Mouse (Mus musculus): Measurements from ENCODE around the gene Ddo. TPM values are rescaled to one million over a fixed set of nuclear protein-coding genes. Genes with fewer than 3 reads are reported as not detected.

The Ddo gene
- polyA plus RNA-seq, 1 experiment from 2014 or later = 0.18 TPM

DNA sequence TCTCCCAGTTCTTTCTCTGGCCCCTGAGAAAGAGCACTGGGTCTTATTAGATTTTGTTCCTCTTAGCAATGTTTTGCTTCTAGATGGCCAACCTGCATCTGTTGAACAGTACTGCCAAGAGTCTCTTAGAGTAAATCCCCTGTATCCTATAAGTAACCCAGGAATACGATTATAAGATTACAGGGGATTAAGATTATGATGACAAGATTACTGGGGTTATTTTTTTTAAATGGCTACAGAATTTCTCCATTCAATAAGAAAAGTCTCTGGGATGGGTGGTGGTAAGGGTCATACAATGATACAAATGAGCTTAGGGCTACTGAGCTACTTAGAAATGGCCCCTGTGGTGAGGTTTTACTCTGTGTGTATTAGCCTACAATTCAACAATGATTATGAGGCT lies 15.5 kb downstream of the Ddo start:
- Histone ChIP-seq H3K27ac (ENCODE audit: low read depth, low read length) (no peak overlapping the region), H3K9ac (ENCODE audit: low read length) (no peak overlapping the region), H3K27me3 (ENCODE audit: control insufficient read depth, insufficient read depth, low read length) (no peaks in the 10 kb centered on the region), H3K4me1 (ENCODE audit: control insufficient read depth, insufficient read depth, low read length) (no peaks in the 10 kb centered on the region), H3K4me2 (no peak overlapping the region), H3K4me3 (ENCODE audit: low read depth, low read length) (no peak overlapping the region), H3K9me3 (ENCODE audit: control insufficient read depth, low read length) (peaks cover 4% of the 10 kb centered on the region), H3K36me3 (ENCODE audit: control insufficient read depth, insufficient read depth, low read length) (no peaks in the 10 kb centered on the region)
- DNase-seq (ENCODE audit: low spot score, missing footprints) = no peak
- no peak for ATAC-seq (ENCODE audit: low FRiP score)
- WGBS = 66% methylated on average over 1 of the region's 1 CpGs

DNA sequence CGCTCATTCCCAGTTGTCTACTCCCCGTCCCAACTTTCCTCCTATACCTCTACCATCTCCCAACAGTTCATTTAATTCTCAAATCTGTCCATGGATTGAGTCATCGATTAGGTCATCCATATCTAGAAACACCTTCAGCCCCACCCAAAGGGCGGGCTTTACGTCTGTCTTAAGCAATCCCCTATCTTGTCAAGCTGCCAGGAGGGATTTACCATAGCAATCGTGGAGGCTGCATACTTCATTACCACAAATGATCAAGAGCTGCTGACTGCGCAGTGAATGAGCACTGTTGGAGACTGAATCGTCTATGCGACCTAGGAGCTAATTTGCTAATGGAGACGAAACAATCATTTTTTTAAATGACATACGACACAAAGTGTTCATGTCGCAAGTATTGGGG lies 19.0 kb downstream of the Ddo start:
- H3K9ac ChIP-seq (ENCODE audit: low read length) = no peak overlapping the region
- H3K9me3 ChIP-seq (ENCODE audit: control insufficient read depth, low read length) = peaks cover 4% of the 10 kb centered on the region
- H3K27ac ChIP-seq (ENCODE audit: low read depth, low read length) = no peak overlapping the region
- H3K4me1 ChIP-seq (ENCODE audit: control insufficient read depth, insufficient read depth, low read length) = no peaks in the 10 kb centered on the region
- no peak for DNase-seq (ENCODE audit: low spot score, missing footprints)
- no peak overlapping the region for H3K4me2 ChIP-seq
- 88% methylated on average over 12 of the region's 12 CpGs for WGBS
- no peaks in the 10 kb centered on the region for H3K36me3 ChIP-seq (ENCODE audit: control insufficient read depth, insufficient read depth, low read length)
- no peaks in the 10 kb centered on the region for H3K27me3 ChIP-seq (ENCODE audit: control insufficient read depth, insufficient read depth, low read length)
- H3K4me3 ChIP-seq (ENCODE audit: low read depth, low read length) = no peak overlapping the region
- no peak for ATAC-seq (ENCODE audit: low FRiP score)

DNA sequence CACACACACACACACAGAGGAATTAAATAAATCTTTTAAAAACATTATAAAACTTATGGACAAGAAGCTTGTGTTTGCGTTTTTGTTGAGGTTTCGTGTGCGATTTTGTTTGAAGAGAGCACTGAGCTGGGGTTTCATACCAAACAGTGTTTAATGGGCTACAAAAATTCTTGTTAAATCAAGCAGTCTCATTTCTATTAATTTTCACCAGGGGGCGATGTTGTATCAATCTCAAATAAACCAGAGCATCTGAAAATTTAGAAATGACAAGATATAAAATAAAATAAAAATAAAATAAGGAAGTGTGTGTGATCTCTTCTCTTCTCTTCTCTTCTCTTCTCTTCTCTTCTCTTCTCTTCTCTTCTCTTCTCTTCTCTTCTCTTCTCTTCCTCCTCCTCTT lies 19.8 kb downstream of the Ddo start:
- peaks cover 4% of the 10 kb centered on the region for H3K9me3 ChIP-seq (ENCODE audit: control insufficient read depth, low read length)
- H3K4me1 ChIP-seq (ENCODE audit: control insufficient read depth, insufficient read depth, low read length) = no peaks in the 10 kb centered on the region
- H3K4me2 ChIP-seq = no peak overlapping the region
- no peak overlapping the region for H3K9ac ChIP-seq (ENCODE audit: low read length)
- no peaks in the 10 kb centered on the region for H3K36me3 ChIP-seq (ENCODE audit: control insufficient read depth, insufficient read depth, low read length)
- H3K27ac ChIP-seq (ENCODE audit: low read depth, low read length) = no peak overlapping the region
- ATAC-seq (ENCODE audit: low FRiP score) = no peak
- no peaks in the 10 kb centered on the region for H3K27me3 ChIP-seq (ENCODE audit: control insufficient read depth, insufficient read depth, low read length)
- no peak overlapping the region for H3K4me3 ChIP-seq (ENCODE audit: low read depth, low read length)
- 37% methylated on average over 4 of the region's 4 CpGs for WGBS
- no peak for DNase-seq (ENCODE audit: low spot score, missing footprints)

DNA sequence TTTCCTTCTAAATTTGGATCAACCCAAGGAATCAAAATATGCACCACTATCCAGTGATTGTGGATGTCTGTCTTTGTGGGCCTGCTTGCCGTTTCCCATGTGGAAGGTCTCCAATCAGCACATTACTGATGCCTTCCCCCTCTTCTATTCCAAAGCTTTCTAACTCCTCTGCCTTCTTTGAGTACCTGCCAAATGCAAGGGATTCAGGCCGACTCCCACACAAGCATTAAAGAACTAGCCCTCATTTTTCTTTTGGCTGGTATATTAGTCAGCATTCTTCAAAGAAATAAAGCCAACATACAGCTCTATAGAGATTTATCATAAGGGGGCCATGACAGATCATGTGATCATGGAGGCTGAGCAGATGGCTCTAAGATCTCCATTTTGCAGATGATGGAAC lies 21.9 kb downstream of the Ddo start:
- no peak overlapping the region for H3K9ac ChIP-seq (ENCODE audit: low read length)
- DNase-seq (ENCODE audit: low spot score, missing footprints) = no peak
- WGBS = 90% methylated on average over 2 of the region's 2 CpGs
- no peak for ATAC-seq (ENCODE audit: low FRiP score)
- H3K4me1 ChIP-seq (ENCODE audit: control insufficient read depth, insufficient read depth, low read length) = no peaks in the 10 kb centered on the region
- no peaks in the 10 kb centered on the region for H3K36me3 ChIP-seq (ENCODE audit: control insufficient read depth, insufficient read depth, low read length)
- no peak overlapping the region for H3K27ac ChIP-seq (ENCODE audit: low read depth, low read length)
- H3K4me2 ChIP-seq = no peak overlapping the region
- no peak overlapping the region for H3K4me3 ChIP-seq (ENCODE audit: low read depth, low read length)
- no peaks in the 10 kb centered on the region for H3K27me3 ChIP-seq (ENCODE audit: control insufficient read depth, insufficient read depth, low read length)
- H3K9me3 ChIP-seq (ENCODE audit: control insufficient read depth, low read length) = peaks cover 4% of the 10 kb centered on the region

DNA sequence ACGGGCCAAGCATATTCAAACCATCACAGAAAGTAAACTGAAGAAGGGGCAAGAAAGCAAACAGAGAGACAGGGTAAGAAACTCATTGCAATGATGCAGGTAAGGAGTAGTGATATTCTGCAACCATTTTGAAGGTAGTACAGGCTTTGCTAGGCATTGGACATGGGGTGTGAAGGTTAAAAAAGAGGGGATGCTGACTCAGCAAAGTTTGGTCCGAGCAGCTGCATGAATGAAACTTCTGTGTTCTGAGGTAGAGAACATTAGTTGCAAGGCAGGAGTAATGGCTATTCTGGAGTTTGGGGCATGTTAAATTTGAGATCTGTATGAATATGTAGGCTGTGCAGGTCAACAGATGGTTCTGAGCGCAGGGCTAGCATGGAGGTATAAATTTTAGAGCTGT lies 35.5 kb downstream of the Ddo start:
- H3K27ac ChIP-seq (ENCODE audit: low read depth, low read length) = no peak overlapping the region
- H3K27me3 ChIP-seq (ENCODE audit: control insufficient read depth, insufficient read depth, low read length) = no peaks in the 10 kb centered on the region
- no peaks in the 10 kb centered on the region for H3K36me3 ChIP-seq (ENCODE audit: control insufficient read depth, insufficient read depth, low read length)
- ATAC-seq (ENCODE audit: low FRiP score) (no peak), DNase-seq (ENCODE audit: low spot score, missing footprints) (no peak)
- H3K4me1 ChIP-seq (ENCODE audit: control insufficient read depth, insufficient read depth, low read length) = no peaks in the 10 kb centered on the region
- no peak overlapping the region for H3K4me3 ChIP-seq (ENCODE audit: low read depth, low read length)
- H3K9ac ChIP-seq (ENCODE audit: low read length) = no peak overlapping the region
- H3K9me3 ChIP-seq (ENCODE audit: control insufficient read depth, low read length) = no peaks in the 10 kb centered on the region
- 87% methylated on average over 3 of the region's 3 CpGs for WGBS
- H3K4me2 ChIP-seq = no peak overlapping the region

DNA sequence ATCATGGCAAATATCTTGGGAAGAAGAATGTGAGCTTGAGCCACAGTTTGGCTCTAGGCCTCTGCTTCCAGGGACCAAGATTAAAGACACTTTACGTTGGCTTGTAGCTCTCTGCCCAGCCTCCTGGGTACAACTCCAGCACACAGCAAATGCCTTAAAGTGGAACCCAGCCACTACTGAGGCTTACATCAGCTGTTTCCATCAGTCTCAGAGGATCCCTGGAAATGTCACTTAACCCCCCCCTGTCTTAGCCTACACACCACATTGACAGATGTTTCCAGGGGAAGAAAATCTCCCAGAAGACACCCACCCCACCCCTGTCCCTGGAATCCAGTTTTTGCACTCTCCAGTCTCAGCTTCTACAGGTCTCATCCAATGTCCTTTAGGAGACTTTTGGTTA lies 37.1 kb downstream of the Ddo start:
- H3K27ac ChIP-seq (ENCODE audit: low read depth, low read length) = no peak overlapping the region
- no peak for DNase-seq (ENCODE audit: low spot score, missing footprints)
- H3K36me3 ChIP-seq (ENCODE audit: control insufficient read depth, insufficient read depth, low read length) = no peaks in the 10 kb centered on the region
- 100% methylated on average over 1 of the region's 1 CpGs for WGBS
- H3K4me1 ChIP-seq (ENCODE audit: control insufficient read depth, insufficient read depth, low read length) = no peaks in the 10 kb centered on the region
- no peak overlapping the region for H3K4me2 ChIP-seq
- H3K9me3 ChIP-seq (ENCODE audit: control insufficient read depth, low read length) = no peaks in the 10 kb centered on the region
- H3K27me3 ChIP-seq (ENCODE audit: control insufficient read depth, insufficient read depth, low read length) = no peaks in the 10 kb centered on the region
- H3K4me3 ChIP-seq (ENCODE audit: low read depth, low read length) = no peak overlapping the region
- no peak overlapping the region for H3K9ac ChIP-seq (ENCODE audit: low read length)
- no peak for ATAC-seq (ENCODE audit: low FRiP score)

DNA sequence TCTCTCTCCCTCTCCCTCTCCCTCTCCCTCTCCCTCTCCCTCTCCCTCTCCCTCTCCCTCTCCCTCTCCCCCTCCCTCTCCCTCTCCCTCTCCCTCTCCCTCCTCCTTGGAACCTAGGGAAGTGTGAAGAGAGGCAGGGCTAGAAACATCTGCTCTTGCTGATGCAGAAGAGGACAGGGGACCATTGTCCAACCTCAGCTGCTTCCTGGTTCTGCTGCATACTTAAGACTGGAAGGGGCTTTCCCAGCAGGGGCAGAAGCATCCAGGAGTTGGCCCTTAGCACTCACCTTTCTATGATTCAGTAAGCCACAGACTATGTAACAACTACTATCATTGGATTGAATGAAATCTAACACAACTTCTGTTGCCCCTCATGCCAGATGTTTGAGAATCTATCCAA lies 38.8 kb downstream of the Ddo start:
- no peaks in the 10 kb centered on the region for H3K4me1 ChIP-seq (ENCODE audit: control insufficient read depth, insufficient read depth, low read length)
- ATAC-seq (ENCODE audit: low FRiP score) (no peak), DNase-seq (ENCODE audit: low spot score, missing footprints) (no peak)
- H3K27me3 ChIP-seq (ENCODE audit: control insufficient read depth, insufficient read depth, low read length) = no peaks in the 10 kb centered on the region
- no peak overlapping the region for H3K27ac ChIP-seq (ENCODE audit: low read depth, low read length)
- H3K4me3 ChIP-seq (ENCODE audit: low read depth, low read length) = no peak overlapping the region
- no peaks in the 10 kb centered on the region for H3K9me3 ChIP-seq (ENCODE audit: control insufficient read depth, low read length)
- H3K4me2 ChIP-seq = no peak overlapping the region
- H3K36me3 ChIP-seq (ENCODE audit: control insufficient read depth, insufficient read depth, low read length) = no peaks in the 10 kb centered on the region
- no peak overlapping the region for H3K9ac ChIP-seq (ENCODE audit: low read length)

DNA sequence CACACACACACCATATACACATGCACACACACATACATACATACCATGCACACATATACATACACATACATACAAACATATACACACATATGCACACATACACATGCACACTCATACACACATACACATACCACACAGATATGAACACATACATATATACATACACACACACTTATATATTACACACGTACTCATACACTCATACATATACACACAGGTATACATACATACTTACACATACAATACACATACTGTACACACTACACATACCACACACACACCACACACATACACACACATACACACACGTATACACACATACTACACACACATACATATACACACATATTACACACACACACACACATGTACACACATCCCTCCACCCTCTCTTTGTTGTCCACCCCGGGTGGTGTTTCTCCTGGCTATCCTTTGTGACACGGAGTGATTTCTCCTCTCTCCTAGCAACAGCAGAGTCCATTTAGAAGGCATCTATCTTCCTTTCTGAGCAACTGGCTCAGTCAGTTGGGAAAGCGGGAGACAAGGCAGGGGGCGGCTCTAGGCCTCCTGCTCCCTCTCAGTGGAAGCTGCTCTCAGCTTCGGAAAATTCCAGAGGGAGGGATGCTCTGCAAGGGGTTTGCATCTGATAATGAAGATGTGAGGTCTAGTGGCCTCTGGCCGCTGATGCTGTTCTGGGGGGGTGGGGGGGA lies 42.9 kb downstream of the Ddo start:
- H3K27me3 ChIP-seq (ENCODE audit: control insufficient read depth, insufficient read depth, low read length) = no peaks in the 10 kb centered on the region
- no peak for DNase-seq (ENCODE audit: low spot score, missing footprints)
- no peak for ATAC-seq (ENCODE audit: low FRiP score)
- no peak overlapping the region for H3K4me3 ChIP-seq (ENCODE audit: low read depth, low read length)
- no peak overlapping the region for H3K4me2 ChIP-seq
- no peaks in the 10 kb centered on the region for H3K36me3 ChIP-seq (ENCODE audit: control insufficient read depth, insufficient read depth, low read length)
- no peaks in the 10 kb centered on the region for H3K9me3 ChIP-seq (ENCODE audit: control insufficient read depth, low read length)
- no peak overlapping the region for H3K27ac ChIP-seq (ENCODE audit: low read depth, low read length)
- H3K4me1 ChIP-seq (ENCODE audit: control insufficient read depth, insufficient read depth, low read length) = no peaks in the 10 kb centered on the region
- no peak overlapping the region for H3K9ac ChIP-seq (ENCODE audit: low read length)
- 51% methylated on average over 8 of the region's 8 CpGs for WGBS

DNA sequence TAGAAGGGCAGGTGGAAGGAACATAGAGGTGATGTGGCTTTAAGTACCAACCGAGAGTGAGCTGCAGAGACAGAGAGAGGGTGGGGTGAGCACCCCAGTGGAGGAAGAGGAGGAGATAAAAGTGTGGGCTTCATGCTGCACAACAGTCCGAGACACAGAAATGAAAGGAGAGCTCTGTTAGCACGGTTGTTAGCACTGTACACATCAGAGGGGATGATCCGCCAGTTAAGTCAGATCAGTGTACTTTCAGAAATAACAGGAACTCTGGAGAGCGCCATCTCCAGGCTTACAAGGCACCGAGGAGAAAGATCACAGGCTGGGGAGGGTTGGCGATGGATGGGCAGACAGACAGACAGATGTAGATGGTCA lies 43.5 kb downstream of the Ddo start:
- ATAC-seq (ENCODE audit: low FRiP score) (no peak), DNase-seq (ENCODE audit: low spot score, missing footprints) (no peak)
- Histone ChIP-seq H3K9me3 (ENCODE audit: control insufficient read depth, low read length) (no peaks in the 10 kb centered on the region), H3K27me3 (ENCODE audit: control insufficient read depth, insufficient read depth, low read length) (no peaks in the 10 kb centered on the region), H3K9ac (ENCODE audit: low read length) (no peak overlapping the region), H3K27ac (ENCODE audit: low read depth, low read length) (no peak overlapping the region), H3K36me3 (ENCODE audit: control insufficient read depth, insufficient read depth, low read length) (no peaks in the 10 kb centered on the region), H3K4me3 (ENCODE audit: low read depth, low read length) (no peak overlapping the region), H3K4me2 (no peak overlapping the region), H3K4me1 (ENCODE audit: control insufficient read depth, insufficient read depth, low read length) (no peaks in the 10 kb centered on the region)
- 64% methylated on average over 7 of the region's 7 CpGs for WGBS
